Mouse (Mus musculus) neutrophil, adult 5-6 weeks (primary cell): ENCODE results near the gene Nkiras2. TPM values are rescaled to one million over a fixed set of nuclear protein-coding genes. Genes with fewer than 3 reads are reported as not detected.
"Not testable (repeated sequence)": the region's sequence is repeated elsewhere in the genome, so short reads cannot be mapped to it uniquely, and the experiment has no call there.

ENCODE experiments used
- ATAC-seq: fragments of 151-379, 151-347 bp; 2 replicates; pipeline ENCODE4 v1.8.0; 2017; ENCODE audit warnings: mild to moderate bottlenecking, moderate TSS enrichment; ENCODE audit not compliant: insufficient number of reproducible peaks, poor library complexity, low FRiP score, severe bottlenecking; ENCODE audit errors: extremely low read depth
- total RNA-seq: library from RNA; stranded (forward); fragments of 200-1000 nt; gene quantifications from 2 replicates; pipeline ENCODE4 v1.2.3, GENCODE M21; 2017

Nkiras2 gene
- total RNA-seq, 1 experiment from 2014 or later = 22.9 TPM

GRCm38 (mm10) chr11:100594608-100595007, 24.4 kb upstream of the Nkiras2 start:
- ATAC-seq = no peak

GRCm38 (mm10) chr11:100595533-100595932, 23.5 kb upstream of the Nkiras2 start:
- ATAC-seq = no peak

- ATAC-seq = peak; percentile 80
Observed at GRCm38 (mm10) chr11:100598074-100598473, 21.0 kb upstream of the Nkiras2 start.

- ATAC-seq = no peak
Observed at GRCm38 (mm10) chr11:100601372-100601771, 17.7 kb upstream of the Nkiras2 start.

- ATAC-seq = no peak
Observed at GRCm38 (mm10) chr11:100603155-100603554, 15.9 kb upstream of the Nkiras2 start.

GRCm38 (mm10) chr11:100603813-100604212, 15.2 kb upstream of the Nkiras2 start:
- ATAC-seq = no peak

- no peak for ATAC-seq
Observed at GRCm38 (mm10) chr11:100604321-100605005, 14.6 kb upstream of the Nkiras2 start.

- ATAC-seq = no peak
Observed at GRCm38 (mm10) chr11:100605451-100605850, 13.6 kb upstream of the Nkiras2 start.

- ATAC-seq = no peak
Observed at GRCm38 (mm10) chr11:100607121-100607520, 11.9 kb upstream of the Nkiras2 start.

GRCm38 (mm10) chr11:100608796-100609195, 10.2 kb upstream of the Nkiras2 start:
- ATAC-seq = peak; percentile 34; the same call in 1 of the 2 replicates

GRCm38 (mm10) chr11:100609355-100609996, 9.6 kb upstream of the Nkiras2 start:
- no peak for ATAC-seq

GRCm38 (mm10) chr11:100609997-100610680, 8.9 kb upstream of the Nkiras2 start:
- no peak for ATAC-seq

- ATAC-seq = no peak
Observed at GRCm38 (mm10) chr11:100611627-100612026, 7.4 kb upstream of the Nkiras2 start.

- ATAC-seq = no peak
Observed at GRCm38 (mm10) chr11:100613241-100613640, 5.8 kb upstream of the Nkiras2 start.

GRCm38 (mm10) chr11:100616332-100616731, 2.7 kb upstream of the Nkiras2 start:
- no peak for ATAC-seq

GRCm38 (mm10) chr11:100616836-100617235, 2.2 kb upstream of the Nkiras2 start:
- ATAC-seq = not testable (repeated sequence)

GRCm38 (mm10) chr11:100617480-100617879, 1.6 kb upstream of the Nkiras2 start:
- no peak for ATAC-seq

- peak; percentile 78 for ATAC-seq
Observed at GRCm38 (mm10) chr11:100619485-100619975, 486 bp downstream of the Nkiras2 start.

GRCm38 (mm10) chr11:100619982-100620381, 938 bp downstream of the Nkiras2 start, which contains the start of gene Dnajc7:
Dnajc7 (minus strand) TSS chr11:100620168.
- ATAC-seq = no peak

GRCm38 (mm10) chr11:100622714-100623113, 3.7 kb downstream of the Nkiras2 start:
- peak; percentile 60 for ATAC-seq
